Mouse (Mus musculus) E14TG2a.4 (cell line): ENCODE measurements at regions not wholly inside any gene's neighbourhood (a gene's known extent, or its start where the extent isn't known, plus 50 kb on each side); places are given as distances from the start of the nearest gene placed in this dataset.

ENCODE experiments used
- CTCF ChIP-seq: conservative IDR thresholded peaks from 2 replicates; pipeline ENCODE4 v1.5.1; 2014; ENCODE audit warnings: low read length
- NANOG ChIP-seq: IDR thresholded peaks from 2 replicates; pipeline ENCODE4 v1.6.1; 2014; ENCODE audit warnings: borderline replicate concordance, low read length, mixed read lengths
- POU5F1 ChIP-seq: IDR thresholded peaks from 2 replicates; pipeline ENCODE4 v1.6.1; 2014; ENCODE audit warnings: low read length, borderline replicate concordance

GRCm38 (mm10) chr16:7927756-7928155 lies 497.2 kb downstream of the Tmem114 start:
- TF ChIP-seq CTCF (no peak), NANOG (no peak), POU5F1 (no peak)
